Mouse (Mus musculus) T-helper 17 cell (primary cell): ENCODE measurements at regions not wholly inside any gene's neighbourhood (a gene's known extent, or its start where the extent isn't known, plus 50 kb on each side); places are given as distances from the start of the nearest gene placed in this dataset.

Experiments
- in situ Hi-C, 2 experiments: fragments of 300-600 bp; cut with MboI, MseI; formaldehyde crosslinking; loops; 1 replicate in 1 of 2; 2 replicates in 1 of 2; pipeline ENCODE4 v1.15.1; 2025; ENCODE audit warnings: high pct_unique_total_duplicates in 2 of 2

- in situ Hi-C loops, result loop anchor here in 1 of 2 experiments (25.0 kb wide), 1 partner anchor 748 kb away; no protein-coding TSS in a partner anchor
Observed at GRCm38 (mm10) chr2:9435155-9435872, 445.7 kb upstream of the 4930412O13Rik start.

- in situ Hi-C loops, result loop anchor here in 1 of 2 experiments (25.0 kb wide), 1 partner anchor 756 kb away; no protein-coding TSS in a partner anchor
Observed at GRCm38 (mm10) chr2:9443103-9443502, 437.9 kb upstream of the 4930412O13Rik start.

GRCm38 (mm10) chr2:9445826-9446225 is 435.2 kb upstream of the 4930412O13Rik start:
- in situ Hi-C loops, result loop anchor here in 1 of 2 experiments (25.0 kb wide), 1 partner anchor 759 kb away; no protein-coding TSS in a partner anchor

DNA sequence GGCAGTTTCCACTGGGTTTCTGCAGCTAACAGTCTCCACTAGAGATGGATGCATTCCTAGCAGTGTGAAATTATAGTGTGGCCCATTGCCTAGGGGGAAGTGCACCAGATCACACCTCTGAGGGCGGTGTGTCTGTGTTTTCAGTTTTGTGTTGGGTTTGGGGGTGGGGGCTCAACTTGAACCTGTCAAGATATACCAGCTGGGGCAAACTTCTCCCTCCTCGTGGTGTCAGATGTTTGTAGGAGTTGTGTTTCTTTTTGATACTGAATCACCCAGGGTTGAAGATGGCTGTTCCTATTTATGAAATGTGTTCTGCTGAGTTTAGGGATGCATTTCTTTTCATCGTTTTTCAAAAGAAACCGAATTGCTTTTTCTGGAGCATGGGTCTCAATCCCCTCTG is 416.6 kb upstream of the 4930412O13Rik start:
- in situ Hi-C loops, result no loop called here

DNA sequence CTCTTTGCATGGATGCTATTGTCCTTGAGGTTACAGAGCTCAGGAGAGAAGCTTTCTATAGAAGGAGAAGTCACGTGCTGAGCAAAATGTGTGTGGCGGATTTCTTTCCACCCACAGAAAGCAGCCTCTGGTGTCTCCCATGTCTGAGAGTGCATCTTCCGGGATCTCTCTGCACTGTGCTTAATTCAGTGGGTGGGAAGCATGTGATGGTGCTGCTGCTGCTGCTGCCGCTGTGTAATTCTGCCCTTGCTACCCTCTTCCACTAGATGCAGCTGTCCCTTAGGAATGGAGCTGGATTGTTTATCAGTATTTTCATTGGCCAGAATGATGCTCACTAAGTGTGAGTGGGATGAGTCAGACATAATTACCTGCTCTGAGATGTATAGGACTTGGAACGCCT is 416.2 kb upstream of the 4930412O13Rik start:
- in situ Hi-C loops, result no loop called here

DNA sequence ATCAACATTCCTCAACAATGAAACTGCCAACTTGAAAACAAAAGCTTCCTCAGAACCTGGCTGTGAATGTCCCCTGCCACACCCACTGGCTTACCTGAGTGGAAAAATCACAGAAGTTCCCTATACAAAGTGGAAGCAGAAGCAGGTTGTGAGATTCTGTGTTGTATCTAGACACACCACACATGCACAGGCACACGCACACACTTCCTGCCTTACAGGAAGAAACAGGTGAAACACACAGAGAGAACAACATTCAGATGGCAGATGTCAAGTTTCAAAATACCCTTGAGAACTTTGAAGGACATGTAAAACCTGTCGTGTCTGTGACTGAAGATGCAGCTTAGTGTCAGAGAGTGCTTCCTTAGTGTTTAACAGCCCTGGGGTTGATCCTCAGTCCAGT is 413.5 kb upstream of the 4930412O13Rik start:
- in situ Hi-C loops, result no loop called here

DNA sequence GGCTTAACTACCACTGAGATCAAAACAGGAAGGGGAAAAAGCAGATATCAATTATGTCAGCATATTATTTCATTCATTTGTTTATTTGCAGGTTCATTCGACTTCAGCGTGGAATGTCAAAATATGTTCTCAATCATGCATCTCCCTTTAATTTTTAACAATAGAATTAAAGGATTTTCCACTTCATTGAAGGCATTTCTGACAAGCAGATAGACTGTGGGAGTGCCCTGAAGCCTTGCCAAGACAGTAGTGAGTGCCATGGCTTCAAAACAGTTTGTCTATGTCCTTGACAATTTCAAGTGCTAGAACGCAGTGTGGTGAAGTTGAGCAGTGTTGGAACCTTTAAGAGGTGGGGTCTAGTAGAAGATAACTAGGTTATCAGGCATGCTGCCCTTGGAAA is 412.4 kb upstream of the 4930412O13Rik start:
- in situ Hi-C loops, result no loop called here

- in situ Hi-C loops, result no loop called here
Observed at GRCm38 (mm10) chr2:9481678-9482345, 399.2 kb upstream of the 4930412O13Rik start.

- in situ Hi-C loops, result no loop called here
Observed at GRCm38 (mm10) chr2:9487381-9487914, 393.6 kb upstream of the 4930412O13Rik start.

- in situ Hi-C loops, result loop anchor here in 1 of 2 experiments (10.0 kb wide), 1 partner anchor 521 kb away; no protein-coding TSS in a partner anchor
Observed at GRCm38 (mm10) chr2:9493606-9494145, 387.4 kb upstream of the 4930412O13Rik start.

GRCm38 (mm10) chr2:9520045-9520444 is 361.0 kb upstream of the 4930412O13Rik start:
- in situ Hi-C loops, result no loop called here

GRCm38 (mm10) chr2:9525910-9526309 is 355.1 kb upstream of the 4930412O13Rik start:
- in situ Hi-C loops, result no loop called here

GRCm38 (mm10) chr2:9535141-9535658 is 345.9 kb upstream of the 4930412O13Rik start:
- in situ Hi-C loops, result no loop called here

- in situ Hi-C loops, result no loop called here
Observed at GRCm38 (mm10) chr2:9547771-9548590, 333.1 kb upstream of the 4930412O13Rik start.

DNA sequence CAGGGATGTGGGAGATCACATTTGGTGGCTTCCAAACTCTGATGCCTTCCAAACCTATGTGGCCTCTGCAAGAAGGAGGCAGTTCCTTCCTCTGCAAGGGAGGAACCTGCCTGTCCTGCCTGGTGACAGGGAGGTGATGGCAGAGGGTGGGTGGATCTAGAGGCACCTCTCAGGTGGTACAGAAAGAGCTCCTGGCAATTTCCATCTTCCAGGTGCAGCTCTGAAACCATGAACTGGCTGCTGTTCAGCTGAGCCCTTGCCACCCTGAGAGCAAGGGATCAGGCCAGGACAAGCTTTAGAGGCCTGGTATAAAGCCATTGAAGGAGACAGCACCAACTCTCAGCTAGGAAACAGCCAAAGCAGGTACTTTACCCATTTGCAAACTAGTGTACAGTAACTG is 327.7 kb upstream of the 4930412O13Rik start:
- in situ Hi-C loops, result no loop called here

GRCm38 (mm10) chr2:9564487-9565043 is 316.5 kb upstream of the 4930412O13Rik start:
- in situ Hi-C loops, result no loop called here

DNA sequence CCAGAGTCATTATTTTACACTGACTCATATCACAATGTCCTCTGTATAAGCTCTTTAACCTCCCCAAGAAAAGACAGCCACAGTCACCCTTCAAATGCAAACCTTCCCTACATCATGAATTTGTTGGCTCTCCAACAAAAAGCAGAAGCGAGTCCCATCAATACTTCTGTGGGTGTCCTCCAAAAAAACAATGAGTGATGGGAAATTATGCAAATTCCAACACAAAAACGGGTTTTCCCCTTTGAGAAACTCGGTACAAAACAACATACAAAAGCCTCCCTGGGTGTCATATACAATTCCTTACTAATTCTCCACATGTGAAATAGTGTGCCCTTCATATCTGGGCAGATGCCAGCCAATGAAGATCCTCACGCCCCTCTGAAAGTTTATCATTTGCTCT is 311.8 kb upstream of the 4930412O13Rik start:
- in situ Hi-C loops, result no loop called here

DNA sequence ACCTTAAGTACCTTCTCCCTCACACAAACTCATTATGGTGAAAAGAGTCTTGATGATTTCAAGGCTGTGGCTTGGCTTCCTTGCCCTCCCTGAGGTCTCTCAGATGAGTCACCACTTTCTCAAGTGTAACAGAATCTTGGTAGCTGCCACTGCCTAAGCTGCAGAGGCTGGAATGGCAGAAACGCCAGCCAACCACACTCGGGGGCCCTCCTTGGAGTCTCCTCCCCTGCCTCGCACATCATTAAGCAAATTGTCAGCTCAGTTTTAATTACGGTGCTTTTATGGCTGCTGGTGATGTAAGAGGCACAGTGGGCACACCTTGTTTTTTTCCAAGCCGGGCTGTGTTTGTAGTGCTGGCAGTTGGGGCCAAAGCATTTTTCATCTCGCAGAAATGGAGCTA is 306.9 kb upstream of the 4930412O13Rik start:
- in situ Hi-C loops, result no loop called here

GRCm38 (mm10) chr2:9574651-9575050 is 306.4 kb upstream of the 4930412O13Rik start:
- in situ Hi-C loops, result loop anchor here (5.0 kb wide), 2 partner anchors 298 to 622 kb away; no protein-coding TSS in a partner anchor

DNA sequence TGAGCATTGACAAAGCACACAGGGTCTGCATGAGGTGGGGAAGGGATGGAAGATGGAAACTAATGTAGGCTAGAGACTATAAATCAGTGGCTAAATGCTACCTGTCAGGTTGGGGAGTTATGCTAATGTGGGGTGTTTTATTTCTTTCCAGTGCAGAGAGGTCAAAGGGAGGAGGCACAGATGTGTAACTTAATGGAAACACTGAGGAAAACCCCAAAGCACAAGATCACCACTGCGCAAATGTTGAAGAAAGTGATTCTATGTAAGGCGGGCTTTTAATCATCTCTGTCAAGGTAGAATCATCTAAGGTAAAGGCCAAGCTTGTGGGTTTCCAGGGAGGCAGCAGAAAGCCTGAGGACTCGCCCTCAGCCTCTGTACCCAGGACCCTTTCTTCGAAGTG is 303.2 kb upstream of the 4930412O13Rik start:
- in situ Hi-C loops, result loop anchor here (5.0 kb wide), 2 partner anchors 294 to 626 kb away; no protein-coding TSS in a partner anchor

- in situ Hi-C loops, result no loop called here
Observed at GRCm38 (mm10) chr2:9587389-9587788, 293.7 kb upstream of the 4930412O13Rik start.
